Comparison of ENCODE assay signal across 8 mouse cellular contexts in the genomic region with DNA sequence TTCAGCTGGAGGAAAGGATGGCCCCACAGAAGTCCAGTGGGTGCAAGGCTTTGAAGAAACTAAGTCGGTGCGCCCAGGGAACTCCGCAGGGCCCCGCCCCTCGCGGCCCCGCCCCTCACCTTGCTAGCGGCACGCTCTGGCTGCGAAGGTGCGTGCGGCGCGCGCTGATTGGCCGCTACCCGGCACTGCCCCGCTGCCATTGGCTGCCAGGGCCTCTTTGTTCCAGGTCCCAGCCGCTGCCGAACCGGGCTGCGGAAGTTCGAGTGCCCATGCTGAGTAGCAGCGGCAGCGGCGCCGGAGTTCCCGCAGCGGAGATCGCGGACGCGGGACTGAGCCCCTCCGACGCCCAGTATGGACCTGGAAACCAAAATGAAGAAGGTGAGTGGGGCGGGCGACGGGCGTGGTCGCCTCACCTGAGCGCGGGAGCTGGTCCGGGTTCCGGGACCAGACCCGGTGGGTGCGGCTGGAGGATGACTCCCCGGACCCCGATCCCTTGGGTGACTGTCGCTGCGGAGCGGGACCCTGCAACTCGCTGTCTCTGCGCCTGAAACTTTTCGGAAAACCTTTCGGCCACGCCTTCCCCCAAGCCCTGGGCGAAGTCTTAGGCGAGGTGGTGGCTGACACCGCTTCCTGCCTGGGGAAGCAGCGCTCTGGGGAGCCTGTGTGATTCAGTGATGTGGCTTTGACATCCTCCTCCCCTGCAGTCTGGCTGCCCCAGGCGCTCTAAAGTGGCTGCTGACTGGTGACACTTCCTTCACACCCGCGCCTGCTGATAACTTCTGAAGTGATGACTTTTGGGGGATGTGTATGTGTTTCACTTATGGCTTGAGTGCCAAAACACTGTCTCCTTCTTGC. TPM values are rescaled to one million over a fixed set of nuclear protein-coding genes. Genes with fewer than 3 reads are reported as not detected.
A peak's percentile ranks its signal among the peaks of the same experiment; 100 is the strongest.
DNase-seq lines count a peak whose midpoint lies in the region; ATAC-seq and TF ChIP-seq lines count a peak whose summit lies in the region.

A gene (plus strand): TSS at position 214 of the 855 bp plus-strand sequence.

- peaks cover 51% of the 10 kb centered on the region for H3K79me2 ChIP-seq in C2C12 (ENCODE audit: control insufficient read depth, insufficient read depth)

- no peaks in the 10 kb centered on the region for H3K4me1 ChIP-seq in brown adipose tissue, adult 24 weeks (ENCODE audit: control insufficient read depth, insufficient read depth, insufficient read length, low read length)
- peaks cover 14% of the 10 kb centered on the region for H3K4me1 ChIP-seq in forebrain, embryonic 13.5 days
- peaks cover 7% of the 10 kb centered on the region; the same call in 1 of the 2 replicates for H3K4me1 ChIP-seq in heart, postnatal 0 days (ENCODE audit: control insufficient read depth, insufficient read depth)
- peaks cover 14% of the 10 kb centered on the region for H3K4me1 ChIP-seq in liver, embryonic 15.5 days (replicated peaks)
- peaks cover 15% of the 10 kb centered on the region for H3K4me1 ChIP-seq in stomach, embryonic 16.5 days (ENCODE audit: control insufficient read depth, insufficient read depth, low read length)

- H3K79me3 ChIP-seq in C2C12 (ENCODE audit: low read depth), result peaks cover 44% of the 10 kb centered on the region

- H3ac ChIP-seq in C2C12 (ENCODE audit: control insufficient read depth, insufficient read length, low read depth), result peak within 1 kb of the TSS; percentile 90

- DNase-seq in heart, postnatal 0 days (ENCODE audit: low spot score), result peak; percentile 68
- peak; percentile 91 to 94 for DNase-seq in kidney, postnatal 36 days
- DNase-seq in neural tube, embryonic 10.5 days (ENCODE audit: extremely low spot score, low spot score), result peak; percentile 84

- WGBS in forebrain, embryonic 13.5 days, result under 1% methylated on average over 63 of the region's 63 CpGs
- under 1% methylated on average over 59 of the region's 63 CpGs for WGBS in heart, postnatal 0 days
- under 1% methylated on average over 63 of the region's 63 CpGs for WGBS in liver, embryonic 15.5 days (ENCODE audit: insufficient replicate concordance)
- under 1% methylated on average over 63 of the region's 63 CpGs for WGBS in stomach, embryonic 16.5 days

- H3K9me3 ChIP-seq in forebrain, embryonic 13.5 days (replicated peaks), result no peaks in the 10 kb centered on the region
- no peaks in the 10 kb centered on the region for H3K9me3 ChIP-seq in heart, postnatal 0 days (replicated peaks; ENCODE audit: control insufficient read depth, low read length)
- H3K9me3 ChIP-seq in liver, embryonic 15.5 days (replicated peaks), result no peaks in the 10 kb centered on the region
- no peaks in the 10 kb centered on the region for H3K9me3 ChIP-seq in stomach, embryonic 16.5 days (replicated peaks; ENCODE audit: control insufficient read depth, low read length)

- peak; percentile 98 for ATAC-seq in forebrain, embryonic 13.5 days
- ATAC-seq in heart, postnatal 0 days (ENCODE audit: insufficient read depth, low read depth), result peak; percentile 93
- peak; percentile 77 for ATAC-seq in liver, embryonic 15.5 days (ENCODE audit: insufficient read depth)
- ATAC-seq in stomach, embryonic 16.5 days (ENCODE audit: insufficient read depth, low FRiP score), result peak; percentile 93

- H3K4me3 ChIP-seq in C2C12 (ENCODE audit: insufficient read depth, poor library complexity, severe bottlenecking), result peak within 1 kb of the TSS; percentile 90
- peak within 1 kb of the TSS; percentile 86 for H3K4me3 ChIP-seq in brown adipose tissue, adult 24 weeks (ENCODE audit: insufficient read depth, low read depth, low read length)
- H3K4me3 ChIP-seq in forebrain, embryonic 13.5 days, result peak within 1 kb of the TSS; percentile 75
- H3K4me3 ChIP-seq in heart, postnatal 0 days (ENCODE audit: low read depth, low read length), result peak within 1 kb of the TSS; percentile 55
- H3K4me3 ChIP-seq in liver, embryonic 15.5 days (replicated peaks), result peak within 1 kb of the TSS; percentile 60
- H3K4me3 ChIP-seq in stomach, embryonic 16.5 days (replicated peaks; ENCODE audit: low read length), result peak within 1 kb of the TSS; percentile 87

- peak; percentile 34; the same call in 1 of the 2 replicates for TF ChIP-seq EP300 in heart, postnatal 0 days (IDR thresholded peaks at IDR 0.05; ENCODE audit: low read depth)

- H3K27ac ChIP-seq in brown adipose tissue, adult 24 weeks (replicated peaks; ENCODE audit: low read depth, low read length), result peak within 1 kb of the TSS; percentile 71
- H3K27ac ChIP-seq in forebrain, embryonic 13.5 days, result no peak within 1 kb of the TSS
- H3K27ac ChIP-seq in heart, postnatal 0 days (ENCODE audit: low read depth), result peak within 1 kb of the TSS; percentile 4; the same call in 1 of the 2 replicates
- H3K27ac ChIP-seq in liver, embryonic 15.5 days (replicated peaks), result no peak within 1 kb of the TSS; the same call in 1 of the 2 replicates
- peak within 1 kb of the TSS; percentile 85 for H3K27ac ChIP-seq in stomach, embryonic 16.5 days (ENCODE audit: low read length)

- peaks cover 18% of the 10 kb centered on the region for H3K36me3 ChIP-seq in C2C12 (ENCODE audit: control insufficient read depth, insufficient read depth)
- no peaks in the 10 kb centered on the region for H3K36me3 ChIP-seq in forebrain, embryonic 13.5 days (ENCODE audit: poor library complexity, severe bottlenecking)
- no peaks in the 10 kb centered on the region for H3K36me3 ChIP-seq in heart, postnatal 0 days (replicated peaks; ENCODE audit: control insufficient read depth, insufficient read depth, low read length)
- no peaks in the 10 kb centered on the region for H3K36me3 ChIP-seq in liver, embryonic 15.5 days (replicated peaks)
- no peaks in the 10 kb centered on the region for H3K36me3 ChIP-seq in stomach, embryonic 16.5 days (ENCODE audit: control insufficient read depth, insufficient read depth, low read length)

- H3K27me3 ChIP-seq in C2C12 (ENCODE audit: control insufficient read depth, insufficient read depth, insufficient read length), result no peaks in the 10 kb centered on the region
- H3K27me3 ChIP-seq in forebrain, embryonic 13.5 days, result peaks cover 18% of the 10 kb centered on the region
- H3K27me3 ChIP-seq in heart, postnatal 0 days (ENCODE audit: control insufficient read depth, insufficient read depth, low read length), result peaks cover 89% of the 10 kb centered on the region
- peaks cover 27% of the 10 kb centered on the region for H3K27me3 ChIP-seq in liver, embryonic 15.5 days
- H3K27me3 ChIP-seq in stomach, embryonic 16.5 days (ENCODE audit: control insufficient read depth, insufficient read depth, low read length), result no peaks in the 10 kb centered on the region

- TF ChIP-seq CTCF in C2C12 (IDR thresholded peaks at IDR 0.05; ENCODE audit: control insufficient read depth, insufficient read depth, insufficient read length), result no peak
- no peak for TF ChIP-seq CTCF in heart, postnatal 0 days (IDR thresholded peaks at IDR 0.05; ENCODE audit: low read depth)

- H3K4me2 ChIP-seq in forebrain, embryonic 13.5 days, result peak within 1 kb of the TSS; percentile 92
- peak within 1 kb of the TSS; percentile 75 for H3K4me2 ChIP-seq in heart, postnatal 0 days (ENCODE audit: low read depth, low read length)
- peak within 1 kb of the TSS; percentile 75 for H3K4me2 ChIP-seq in liver, embryonic 15.5 days
- H3K4me2 ChIP-seq in stomach, embryonic 16.5 days (ENCODE audit: low read depth, low read length), result peak within 1 kb of the TSS; percentile 86

- peak within 1 kb of the TSS; percentile 80 for H3K9ac ChIP-seq in forebrain, embryonic 13.5 days
- H3K9ac ChIP-seq in heart, postnatal 0 days (replicated peaks; ENCODE audit: low read depth, low read length), result peak within 1 kb of the TSS; percentile 34
- no peak within 1 kb of the TSS for H3K9ac ChIP-seq in liver, embryonic 15.5 days
- peak within 1 kb of the TSS; percentile 93 for H3K9ac ChIP-seq in stomach, embryonic 16.5 days (ENCODE audit: low read length)

TF ChIP-seq in C2C12, 6 proteins besides CTCF, POLR2A, EP300 and RAD21:
- TF ChIP-seq CEBPB (IDR thresholded peaks at IDR 0.05; ENCODE audit: low read depth) (no peak), FOSL1 (IDR thresholded peaks at IDR 0.05; ENCODE audit: insufficient read depth, low read length, poor library complexity, severe bottlenecking) (no peak), MAX (IDR thresholded peaks at IDR 0.05) (no peak), MYOG (IDR thresholded peaks at IDR 0.05; ENCODE audit: control insufficient read depth, extremely low read depth, insufficient read length) (no peak), USF1 (IDR thresholded peaks at IDR 0.05; ENCODE audit: low read depth) (no peak), MYOD1 (IDR thresholded peaks at IDR 0.05; ENCODE audit: control insufficient read depth, insufficient read length, low read depth) (no peak)
TF ChIP-seq in C2C12: peak in this region for 0.

RNA-seq across cellular contexts. Expression of the gene that starts here (rescaled TPM):
- polyA plus RNA-seq in C2C12 (2012; fragmentation: generic; extraction: Trizol), result 112 TPM
- 2.7 and 4.7 TPM in 2 replicates for polyA plus RNA-seq in brown adipose tissue, adult 24 weeks (2012; ENCODE audit: insufficient read depth, insufficient read length, missing spikeins)
- 20.1 and 22.2 TPM in 2 replicates for polyA plus RNA-seq in forebrain, embryonic 13.5 days (2015; fragmentation: Nextera tagmentation; extraction: Ambion mirVana)
- 13.8 and 17.9 TPM in 2 replicates for total RNA-seq in heart, postnatal 0 days (2014; rRNA removed; ENCODE audit: low replicate concordance)
- polyA plus RNA-seq in heart, postnatal 0 days (2015; fragmentation: Nextera tagmentation; extraction: Ambion mirVana), result 5.5 and 6.0 TPM in 2 replicates
- 3.7 and 4.5 TPM in 2 replicates for polyA plus RNA-seq in liver, embryonic 15.5 days (2015; fragmentation: Nextera tagmentation; extraction: Ambion mirVana)
- 96.9 and 103 TPM in 2 replicates for polyA plus RNA-seq in stomach, embryonic 16.5 days (2015; fragmentation: Nextera tagmentation; extraction: Ambion mirVana)

Comparison
In these comparisons a context has a peak if more than half of its experiments do, and no peak if none do; other contexts are left out.
1. H3K27ac ChIP-seq: peak in brown adipose tissue, adult 24 weeks (single experiment), heart, postnatal 0 days (single experiment) and stomach, embryonic 16.5 days (single experiment); none in forebrain, embryonic 13.5 days (single experiment) and liver, embryonic 15.5 days (single experiment).
2. Peak in every context shown above with its lines, with median percentiles within 50 percentile points of each other: H3K4me3 ChIP-seq, ATAC-seq, H3K4me2 ChIP-seq and DNase-seq.